Mouse (Mus musculus): ENCODE data around the gene Baz1a. TPM values are rescaled to one million over a fixed set of nuclear protein-coding genes. Genes with fewer than 3 reads are reported as not detected.

The Baz1a gene
- polyA plus RNA-seq, 1 experiment from 2014 or later: 15.5 TPM

DNA sequence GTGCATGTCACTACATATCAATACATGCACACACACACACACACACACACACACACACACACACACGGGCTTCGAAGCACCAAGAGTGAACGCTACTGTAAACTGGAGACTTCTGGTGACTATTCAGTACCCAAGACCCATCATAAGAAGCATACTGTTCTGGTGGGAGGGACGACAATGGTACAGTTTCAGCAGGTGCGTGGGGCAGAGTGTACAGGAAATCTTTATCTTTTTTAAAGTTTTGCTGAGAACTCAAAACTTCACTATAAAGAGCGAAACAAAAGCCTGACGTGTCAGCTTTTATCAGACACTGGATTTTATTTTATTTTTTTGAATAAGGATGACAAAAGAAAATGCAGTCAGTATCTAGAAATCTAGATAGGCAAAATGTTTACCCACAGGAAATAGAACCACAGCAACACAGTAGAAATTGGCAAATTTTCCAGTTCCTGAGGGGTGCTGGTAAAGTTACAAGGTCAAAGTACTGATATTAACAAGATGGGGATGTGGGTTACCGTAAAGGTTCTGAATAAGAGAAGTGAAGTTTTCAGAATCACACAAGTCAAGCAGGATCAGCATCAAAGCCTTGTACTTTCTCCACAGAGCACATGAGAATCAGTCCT lies 35.7 kb upstream of the Baz1a start:
- ATAC-seq (ENCODE audit: insufficient number of reproducible peaks, low FRiP score): no peak
- WGBS: 88% methylated on average over 8 of the region's 8 CpGs

DNA sequence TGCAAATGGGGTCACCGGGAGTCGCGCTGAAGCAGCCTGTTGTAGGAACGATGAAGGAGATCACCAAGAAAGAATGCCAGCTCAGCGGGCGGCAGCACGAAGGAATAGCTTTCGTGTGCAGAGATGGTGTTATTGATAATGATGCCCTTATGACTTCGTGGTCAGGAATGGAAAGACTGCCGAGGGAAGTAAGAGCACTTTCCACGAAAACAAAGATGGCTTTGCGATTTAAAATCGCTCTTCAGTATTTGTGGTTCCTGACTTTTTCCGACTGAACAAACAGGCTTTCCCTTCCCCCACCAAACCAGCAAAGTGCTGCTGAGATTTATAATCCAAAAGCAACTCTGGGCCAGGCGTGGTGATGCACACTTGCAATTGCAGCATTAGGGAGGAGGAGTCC lies 26.9 kb upstream of the Baz1a start:
- no peak overlapping the region for H3K4me2 ChIP-seq
- no peak overlapping the region for H3K27ac ChIP-seq (ENCODE audit: poor library complexity, severe bottlenecking)
- H3K9me3 ChIP-seq (replicated peaks): no peaks in the 10 kb centered on the region
- H3K27me3 ChIP-seq (replicated peaks): no peaks in the 10 kb centered on the region
- 62% methylated on average over 15 of the region's 15 CpGs for WGBS
- no peak for ATAC-seq (ENCODE audit: insufficient number of reproducible peaks, low FRiP score)
- peaks cover 17% of the 10 kb centered on the region for H3K36me3 ChIP-seq
- no peak overlapping the region for H3K9ac ChIP-seq
- no peak overlapping the region for H3K4me3 ChIP-seq
- H3K4me1 ChIP-seq (replicated peaks): no peaks in the 10 kb centered on the region

More for the DNA sequence above, 35.7 kb upstream of the Baz1a start:
- Histone ChIP-seq H3K4me1 (replicated peaks) (peaks cover 14% of the 10 kb centered on the region), H3K9me3 (replicated peaks) (no peaks in the 10 kb centered on the region), H3K27ac (ENCODE audit: poor library complexity, severe bottlenecking) (no peak overlapping the region), H3K27me3 (replicated peaks) (no peaks in the 10 kb centered on the region), H3K9ac (no peak overlapping the region), H3K4me2 (no peak overlapping the region), H3K4me3 (no peak overlapping the region), H3K36me3 (peaks cover 30% of the 10 kb centered on the region)

DNA sequence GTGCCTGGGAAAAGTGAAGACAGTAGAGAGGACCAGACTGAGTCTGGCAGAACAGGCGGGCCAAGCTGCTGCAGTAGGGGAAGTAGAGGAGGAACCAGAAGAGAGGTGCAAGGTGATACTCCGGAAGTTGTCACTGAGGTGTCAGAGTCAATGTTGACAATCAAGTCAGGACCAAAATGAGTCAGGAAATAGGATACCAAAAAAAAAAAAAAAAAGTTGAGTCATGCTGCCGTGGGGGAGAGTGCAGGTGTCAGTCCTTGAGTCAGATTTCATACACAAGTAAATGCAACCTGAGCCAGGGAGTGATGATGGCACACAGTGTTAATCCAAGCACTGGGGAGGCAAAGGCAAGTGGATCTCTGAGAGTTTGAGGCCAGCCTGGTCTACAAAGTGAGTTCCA lies 12.9 kb upstream of the Baz1a start:
- H3K36me3 ChIP-seq: no peaks in the 10 kb centered on the region
- peaks cover 4% of the 10 kb centered on the region; the same call in 1 of the 2 replicates for H3K9me3 ChIP-seq (replicated peaks)
- no peaks in the 10 kb centered on the region for H3K4me1 ChIP-seq (replicated peaks)
- H3K27me3 ChIP-seq (replicated peaks): no peaks in the 10 kb centered on the region
- no peak for ATAC-seq (ENCODE audit: insufficient number of reproducible peaks, low FRiP score)
- no peak overlapping the region for H3K27ac ChIP-seq (ENCODE audit: poor library complexity, severe bottlenecking)
- 36% methylated on average over 3 of the region's 3 CpGs for WGBS
- no peak overlapping the region for H3K4me2 ChIP-seq
- H3K4me3 ChIP-seq: no peak overlapping the region
- H3K9ac ChIP-seq: no peak overlapping the region

DNA sequence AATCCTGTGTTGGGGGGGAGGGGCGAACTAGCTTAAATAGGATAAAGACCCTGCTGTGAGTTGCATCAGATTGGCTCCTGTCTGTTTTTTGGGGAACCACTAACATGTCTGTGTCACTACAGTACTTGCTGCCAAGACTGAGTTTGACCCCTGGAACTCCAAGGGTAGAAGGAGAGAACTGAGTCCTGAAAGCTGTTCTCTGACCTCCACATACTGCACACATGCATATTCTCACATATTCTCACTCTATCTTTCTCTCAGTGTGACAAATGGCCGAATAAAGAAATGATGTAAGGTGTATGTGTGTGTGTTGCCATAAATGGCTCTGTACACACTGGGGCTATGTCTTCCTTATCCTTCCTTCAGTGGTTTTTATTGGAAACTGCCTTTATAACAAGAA lies 9.1 kb upstream of the Baz1a start:
- 75% methylated on average over 2 of the region's 2 CpGs for WGBS
- peaks cover 4% of the 10 kb centered on the region; the same call in 1 of the 2 replicates for H3K9me3 ChIP-seq (replicated peaks)
- no peak overlapping the region for H3K9ac ChIP-seq
- no peaks in the 10 kb centered on the region for H3K36me3 ChIP-seq
- H3K4me3 ChIP-seq: no peak overlapping the region
- H3K4me1 ChIP-seq (replicated peaks): no peaks in the 10 kb centered on the region
- H3K4me2 ChIP-seq: no peak overlapping the region
- H3K27me3 ChIP-seq (replicated peaks): no peaks in the 10 kb centered on the region
- ATAC-seq (ENCODE audit: insufficient number of reproducible peaks, low FRiP score): no peak
- no peak overlapping the region for H3K27ac ChIP-seq (ENCODE audit: poor library complexity, severe bottlenecking)

DNA sequence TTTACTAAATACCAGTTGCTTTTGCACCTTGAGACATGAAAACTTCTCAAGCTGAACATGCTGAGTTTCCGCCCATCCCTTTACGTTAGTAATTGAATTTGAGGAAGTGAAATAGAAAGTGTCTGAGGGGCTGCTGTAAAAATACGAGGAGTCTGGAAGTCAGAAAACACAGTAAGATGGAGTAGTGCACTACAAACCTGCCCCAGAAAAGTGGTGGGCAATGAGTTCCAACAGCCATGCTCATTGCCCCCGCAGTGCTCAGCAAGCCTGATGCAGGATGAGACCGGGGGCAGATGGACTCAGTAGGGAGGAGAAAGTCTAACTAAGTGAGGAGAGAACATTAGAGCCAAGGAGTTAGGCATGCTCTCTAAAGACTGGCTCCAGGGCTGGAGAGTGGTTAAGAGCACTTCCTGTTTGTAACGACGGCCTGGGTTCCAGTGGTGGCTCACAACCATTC lies 5.3 kb upstream of the Baz1a start:
- WGBS: 85% methylated on average over 7 of the region's 7 CpGs
- ATAC-seq (ENCODE audit: insufficient number of reproducible peaks, low FRiP score): no peak
- Histone ChIP-seq H3K4me3 (no peak overlapping the region), H3K27ac (ENCODE audit: poor library complexity, severe bottlenecking) (no peak overlapping the region), H3K9me3 (replicated peaks) (peaks cover 3% of the 10 kb centered on the region; the same call in 1 of the 2 replicates), H3K4me1 (replicated peaks) (no peaks in the 10 kb centered on the region), H3K27me3 (replicated peaks) (no peaks in the 10 kb centered on the region), H3K9ac (no peak overlapping the region), H3K36me3 (no peaks in the 10 kb centered on the region), H3K4me2 (no peak overlapping the region)

DNA sequence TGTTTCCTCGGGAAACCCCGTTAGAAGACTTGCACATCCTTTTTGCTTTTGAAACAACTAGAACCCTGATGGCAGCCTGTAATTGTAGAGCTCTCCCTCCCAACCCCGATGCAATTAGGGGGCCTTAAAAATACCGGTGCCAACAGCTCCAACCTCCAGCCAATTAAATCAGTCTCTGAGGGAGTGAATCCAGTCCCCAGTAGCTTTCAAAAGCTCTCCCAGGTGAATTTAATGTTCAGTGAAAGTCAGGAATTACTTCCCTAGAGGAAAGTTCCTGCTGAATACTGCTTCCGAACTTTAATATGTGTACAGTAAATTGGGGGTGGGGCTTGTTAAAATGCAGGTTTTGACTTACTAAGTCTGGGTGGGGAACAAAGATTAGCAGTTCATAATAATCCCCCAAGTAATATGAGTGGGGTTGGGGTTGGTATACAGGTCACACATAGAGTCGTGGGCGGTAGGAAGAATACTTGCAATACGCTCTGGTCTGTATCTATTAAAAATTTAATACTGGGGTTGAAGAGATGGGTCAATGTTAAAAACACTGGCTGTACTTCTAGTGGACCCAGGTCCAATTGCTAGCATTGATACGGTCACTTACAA lies 3.1 kb upstream of the Baz1a start:
- Histone ChIP-seq H3K4me3 (no peak overlapping the region), H3K4me1 (replicated peaks) (no peaks in the 10 kb centered on the region), H3K4me2 (no peak overlapping the region), H3K9ac (no peak overlapping the region), H3K36me3 (no peaks in the 10 kb centered on the region), H3K27me3 (replicated peaks) (no peaks in the 10 kb centered on the region), H3K9me3 (replicated peaks) (no peaks in the 10 kb centered on the region), H3K27ac (ENCODE audit: poor library complexity, severe bottlenecking) (no peak overlapping the region)
- ATAC-seq (ENCODE audit: insufficient number of reproducible peaks, low FRiP score): no peak
- WGBS: 74% methylated on average over 9 of the region's 9 CpGs

DNA sequence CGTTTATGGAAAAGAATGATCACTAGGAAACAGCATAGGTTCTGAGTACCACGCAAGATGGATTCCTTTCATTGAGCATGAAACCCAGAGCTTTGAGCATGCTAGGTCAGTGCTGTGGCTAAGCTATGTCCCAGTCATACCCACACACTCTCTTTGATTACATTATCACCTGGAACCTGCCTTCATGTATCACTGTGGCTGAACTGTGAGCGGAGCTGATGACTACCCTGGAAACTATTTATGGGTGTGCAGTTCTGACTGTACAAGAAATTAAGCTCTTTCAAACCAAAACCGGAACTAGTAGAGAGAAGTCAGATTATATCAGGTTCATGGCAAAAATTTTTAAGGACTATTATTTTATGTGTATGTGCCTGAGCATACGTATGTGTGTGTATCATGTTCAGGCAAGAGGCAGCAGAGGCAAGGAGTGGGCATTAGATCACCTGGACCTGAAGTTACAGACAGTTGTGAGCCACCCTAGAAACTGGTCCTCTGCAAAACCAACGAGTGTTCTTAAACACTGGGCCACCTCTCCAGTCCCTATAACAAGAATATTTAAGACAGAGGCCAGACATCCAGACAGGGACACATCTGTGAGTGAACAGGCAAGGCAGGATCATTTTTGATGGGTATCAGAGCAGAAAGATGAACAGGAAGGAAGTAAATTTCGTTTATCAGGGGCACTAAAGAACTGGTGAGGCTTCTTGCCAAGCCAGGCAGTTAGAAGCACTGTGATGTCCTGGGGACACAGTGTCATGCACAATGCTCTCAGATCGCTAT lies 2.4 kb upstream of the Baz1a start:
- Histone ChIP-seq H3K36me3 (no peaks in the 10 kb centered on the region), H3K9ac (no peak overlapping the region), H3K4me2 (no peak overlapping the region), H3K27me3 (replicated peaks) (no peaks in the 10 kb centered on the region), H3K4me3 (no peak overlapping the region), H3K4me1 (replicated peaks) (no peaks in the 10 kb centered on the region), H3K9me3 (replicated peaks) (no peaks in the 10 kb centered on the region), H3K27ac (ENCODE audit: poor library complexity, severe bottlenecking) (no peak overlapping the region)
- no peak for ATAC-seq (ENCODE audit: insufficient number of reproducible peaks, low FRiP score)
- 71% methylated on average over 8 of the region's 8 CpGs for WGBS

DNA sequence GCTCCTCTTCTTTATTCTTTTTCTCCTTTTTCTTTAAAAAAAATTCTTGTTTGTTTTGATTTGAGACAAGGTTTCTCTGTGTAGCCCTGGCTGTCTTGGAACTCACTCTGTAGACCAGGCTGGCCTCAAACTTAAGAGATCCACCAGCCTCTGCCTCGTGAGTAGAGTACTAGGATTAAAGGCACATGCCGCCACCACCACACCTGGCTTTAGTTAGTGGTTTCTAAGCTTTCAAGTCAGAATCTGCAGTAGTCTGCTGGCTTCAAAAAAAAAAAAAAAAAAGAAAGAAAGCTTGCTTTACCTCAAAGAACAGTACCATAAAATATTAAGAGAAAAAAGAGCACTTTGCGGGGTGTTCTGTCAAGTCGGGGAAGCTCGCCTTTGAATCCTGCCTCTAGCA lies 1.3 kb upstream of the Baz1a start:
- Histone ChIP-seq H3K4me1 (replicated peaks) (no peaks in the 10 kb centered on the region), H3K4me3 (no peak overlapping the region), H3K27me3 (replicated peaks) (no peaks in the 10 kb centered on the region), H3K9me3 (replicated peaks) (no peaks in the 10 kb centered on the region), H3K27ac (ENCODE audit: poor library complexity, severe bottlenecking) (no peak overlapping the region), H3K36me3 (no peaks in the 10 kb centered on the region), H3K4me2 (no peak overlapping the region), H3K9ac (no peak overlapping the region)
- no peak for ATAC-seq (ENCODE audit: insufficient number of reproducible peaks, low FRiP score)
- 82% methylated on average over 5 of the region's 5 CpGs for WGBS

DNA sequence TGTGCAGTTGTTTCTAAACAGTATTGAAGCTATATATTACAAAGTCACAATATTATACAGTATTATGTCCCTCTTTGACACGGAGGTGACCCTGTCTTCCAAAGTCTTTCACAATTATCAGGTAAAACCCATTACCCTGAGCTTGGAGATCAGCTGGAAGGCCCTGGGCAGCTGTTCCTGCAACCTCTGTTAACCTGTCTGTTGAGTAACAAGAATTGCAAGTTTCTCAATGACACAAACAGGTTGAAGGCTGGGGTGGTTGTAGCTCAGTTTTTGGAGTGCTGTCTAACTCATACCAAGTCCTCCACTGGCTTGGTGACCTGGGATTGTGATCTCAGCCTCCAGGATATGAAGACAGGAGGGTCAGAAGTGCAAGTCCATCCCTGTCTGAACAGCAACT lies 1.1 kb downstream of the Baz1a start:
- Histone ChIP-seq H3K4me1 (replicated peaks) (no peaks in the 10 kb centered on the region), H3K4me2 (no peak overlapping the region), H3K27me3 (replicated peaks) (no peaks in the 10 kb centered on the region), H3K4me3 (no peak overlapping the region), H3K9ac (no peak overlapping the region), H3K36me3 (no peaks in the 10 kb centered on the region), H3K9me3 (replicated peaks) (no peaks in the 10 kb centered on the region), H3K27ac (ENCODE audit: poor library complexity, severe bottlenecking) (no peak overlapping the region)
- 73% methylated on average over 1 of the region's 1 CpGs for WGBS
- no peak for ATAC-seq (ENCODE audit: insufficient number of reproducible peaks, low FRiP score)

DNA sequence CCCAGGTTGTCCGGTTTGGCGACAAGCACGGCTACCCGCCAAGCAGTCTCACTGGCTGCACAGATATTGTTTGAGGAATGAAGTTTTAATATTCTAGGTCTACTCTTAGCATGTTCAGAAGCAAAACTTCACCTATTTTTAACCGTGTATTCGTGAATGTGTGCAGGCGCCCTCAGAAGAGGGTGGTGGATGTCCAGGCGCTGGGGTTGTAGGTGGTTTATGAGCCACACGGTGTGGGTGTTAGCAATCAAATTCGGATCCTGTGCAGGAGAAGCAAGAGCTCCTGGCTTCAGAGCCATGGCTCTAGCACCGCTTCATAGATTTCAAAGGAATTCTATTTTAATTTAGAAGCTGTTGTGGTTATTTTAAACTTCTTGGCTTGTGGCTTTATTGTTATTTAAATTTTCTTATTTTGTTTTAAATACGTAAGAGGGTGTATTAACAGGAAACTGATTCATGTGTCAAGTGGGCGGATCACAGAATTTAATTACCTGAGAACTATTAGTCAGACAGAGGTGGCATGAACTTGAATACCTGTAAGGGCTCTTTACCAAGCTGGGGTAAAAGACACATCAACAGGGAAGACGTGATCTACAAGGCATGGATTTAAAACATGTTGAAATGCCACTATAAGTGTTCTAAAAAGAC lies 6.7 kb downstream of the Baz1a start:
- no peaks in the 10 kb centered on the region for H3K36me3 ChIP-seq
- no peaks in the 10 kb centered on the region for H3K4me1 ChIP-seq (replicated peaks)
- no peak overlapping the region for H3K4me2 ChIP-seq
- 0 out of 2 replicates have a peak, but pooled peaks cover 4% of the 10 kb centered on the region for H3K9me3 ChIP-seq (replicated peaks)
- WGBS: 85% methylated on average over 14 of the region's 14 CpGs
- ATAC-seq (ENCODE audit: insufficient number of reproducible peaks, low FRiP score): no peak
- no peak overlapping the region for H3K4me3 ChIP-seq
- H3K27me3 ChIP-seq (replicated peaks): no peaks in the 10 kb centered on the region
- no peak overlapping the region for H3K9ac ChIP-seq
- H3K27ac ChIP-seq (ENCODE audit: poor library complexity, severe bottlenecking): no peak overlapping the region

GRCm38 (mm10) chr12:55006071-55006470 lies 8.1 kb downstream of the Baz1a start:
- Histone ChIP-seq H3K27me3 (replicated peaks) (no peaks in the 10 kb centered on the region), H3K9ac (no peak overlapping the region), H3K27ac (ENCODE audit: poor library complexity, severe bottlenecking) (no peak overlapping the region), H3K36me3 (no peaks in the 10 kb centered on the region), H3K4me3 (no peak overlapping the region), H3K9me3 (replicated peaks) (0 out of 2 replicates have a peak, but pooled peaks cover 4% of the 10 kb centered on the region), H3K4me2 (no peak overlapping the region), H3K4me1 (replicated peaks) (no peaks in the 10 kb centered on the region)
- WGBS: 89% methylated on average over 7 of the region's 7 CpGs
- no peak for ATAC-seq (ENCODE audit: insufficient number of reproducible peaks, low FRiP score)
